Mouse (Mus musculus): ENCODE measurements around the gene Zbtb6.

The Zbtb6 gene

DNA sequence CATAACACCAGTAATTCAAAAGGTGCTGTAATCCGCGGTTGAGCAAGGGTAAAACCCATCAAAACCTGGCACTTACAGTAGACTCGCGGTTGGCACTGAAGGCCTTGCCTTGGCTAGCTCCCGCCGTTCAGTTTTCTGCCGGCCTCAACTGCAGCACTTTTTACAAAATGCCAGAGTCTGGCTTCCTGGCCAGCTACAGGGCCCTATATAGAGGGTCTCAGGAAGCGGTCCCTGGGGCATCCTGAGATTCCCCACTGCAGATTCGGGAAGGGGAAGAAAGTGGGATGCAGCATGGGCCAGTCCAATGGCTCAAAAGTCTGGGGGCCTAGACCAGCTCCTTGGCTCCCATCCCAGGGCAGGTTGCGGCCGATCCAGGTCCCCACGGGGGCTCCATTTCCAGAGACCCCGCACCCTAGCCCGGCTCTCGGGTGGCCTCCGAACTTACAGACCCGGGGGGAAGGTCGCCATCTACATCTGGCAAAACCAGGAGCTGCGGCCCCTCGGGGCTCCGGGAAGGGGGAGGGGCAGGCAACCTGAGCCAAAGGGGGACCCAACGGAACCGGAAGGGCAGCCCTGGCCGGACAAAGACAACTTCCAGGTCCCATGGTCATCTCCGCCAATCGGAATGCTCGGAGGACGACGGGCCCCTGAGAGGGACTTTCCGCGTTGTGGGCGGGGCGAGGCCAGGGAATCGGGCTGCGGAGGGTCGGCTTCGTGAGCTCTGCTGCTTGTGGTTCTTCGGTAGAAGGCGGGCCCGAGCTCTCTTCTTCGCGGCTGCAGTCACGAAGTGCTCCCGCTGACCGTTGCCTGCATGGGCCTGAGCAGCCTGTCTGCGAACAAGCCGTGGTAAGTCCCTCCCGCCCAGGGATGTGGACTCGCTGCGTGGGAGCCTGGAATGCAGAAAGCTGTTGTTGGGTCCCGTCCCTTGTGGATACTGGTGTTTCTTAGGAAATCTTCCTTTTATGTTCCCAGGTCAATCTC is at the start of gene Zbtb6, which contains the start of the genes Zbtb26 and Rabgap1:
Zbtb6 (minus strand) TSS at position 561 of the 981 bp plus-strand sequence.
Zbtb26 (minus strand) TSS at position 525 of the 981 bp plus-strand sequence.
Rabgap1 (plus strand) TSS at position 669 of the 981 bp plus-strand sequence.
- peak; percentile 92 for DNase-seq (ENCODE audit: low read depth, low spot score)

DNA sequence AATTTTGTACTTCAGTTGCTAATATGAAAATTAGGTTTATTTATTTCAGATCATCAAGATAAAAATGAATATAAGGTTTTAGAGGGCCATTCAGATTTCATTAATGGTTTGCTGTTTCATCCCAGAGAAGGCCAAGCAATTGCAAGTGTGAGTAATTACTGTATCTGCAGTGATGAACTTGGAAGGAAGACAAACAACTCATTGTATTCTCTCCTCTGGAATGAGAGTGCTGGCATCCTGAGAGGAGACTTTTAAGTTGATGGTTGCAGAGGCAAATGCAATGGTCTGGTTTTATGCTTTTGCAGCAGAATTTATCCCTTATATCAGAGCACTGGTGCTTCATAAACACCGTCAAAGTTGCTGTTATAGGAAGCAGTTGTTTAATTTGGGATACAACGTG is 46.0 kb upstream of the Zbtb6 start:
- DNase-seq (ENCODE audit: low read depth, low spot score): no peak

DNA sequence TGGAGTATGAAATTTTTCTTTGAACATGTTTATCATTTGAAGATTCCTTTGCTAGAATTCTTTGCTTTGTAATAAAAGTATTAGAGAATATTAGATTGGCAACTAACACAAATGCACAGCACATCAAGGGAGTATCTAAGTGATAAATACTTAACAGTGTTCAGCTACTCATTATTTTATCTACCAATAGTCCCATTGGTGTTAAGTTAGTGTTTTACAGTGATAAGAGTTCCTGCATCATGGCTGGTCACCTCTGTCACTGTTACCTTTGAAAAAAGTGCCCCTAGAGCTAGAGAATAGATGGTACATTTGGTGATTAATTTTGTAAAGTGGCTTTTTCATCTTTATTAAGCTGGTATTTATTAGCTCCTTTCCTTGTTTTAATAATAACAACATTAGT is 43.4 kb upstream of the Zbtb6 start:
- no peak for DNase-seq (ENCODE audit: low read depth, low spot score)

DNA sequence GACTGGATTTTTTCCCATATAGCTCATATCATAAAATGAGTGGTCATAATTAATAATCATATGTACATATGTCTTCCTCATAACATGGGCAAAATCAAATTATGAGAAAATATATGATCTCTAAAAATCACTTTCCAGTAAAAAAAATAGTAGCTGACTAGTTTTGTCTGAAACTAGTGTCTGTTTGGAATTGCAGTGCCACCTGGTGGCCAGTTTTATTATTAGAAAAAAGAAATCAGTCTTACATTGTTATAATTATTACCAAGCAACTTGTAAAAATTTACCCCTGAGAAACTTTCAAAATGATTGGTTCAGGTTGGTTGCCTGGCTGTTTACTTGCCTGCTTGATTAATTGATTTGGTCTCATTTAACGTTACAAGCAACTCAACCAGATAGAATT is 42.4 kb upstream of the Zbtb6 start:
- peak; percentile 27 for DNase-seq (ENCODE audit: low read depth, low spot score)

DNA sequence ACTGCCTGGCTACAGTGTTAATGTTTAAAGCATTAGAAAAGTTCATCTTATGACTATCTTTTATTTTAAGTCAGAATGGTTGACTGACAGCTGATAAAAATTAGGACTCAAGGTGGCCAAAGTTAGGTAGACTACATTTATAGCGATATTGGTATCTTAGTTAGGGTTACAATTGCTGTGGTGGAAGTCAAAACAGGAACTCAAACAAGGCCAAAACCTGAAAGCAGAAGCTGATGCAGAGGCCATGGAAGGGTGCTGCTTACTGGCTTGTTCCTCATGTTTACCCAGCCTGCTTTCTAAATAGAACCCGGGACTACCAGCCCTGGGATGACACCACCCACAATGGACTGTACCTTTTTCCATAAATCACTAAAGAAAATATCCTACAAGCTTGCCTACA is 41.2 kb upstream of the Zbtb6 start:
- DNase-seq (ENCODE audit: low read depth, low spot score): no peak

DNA sequence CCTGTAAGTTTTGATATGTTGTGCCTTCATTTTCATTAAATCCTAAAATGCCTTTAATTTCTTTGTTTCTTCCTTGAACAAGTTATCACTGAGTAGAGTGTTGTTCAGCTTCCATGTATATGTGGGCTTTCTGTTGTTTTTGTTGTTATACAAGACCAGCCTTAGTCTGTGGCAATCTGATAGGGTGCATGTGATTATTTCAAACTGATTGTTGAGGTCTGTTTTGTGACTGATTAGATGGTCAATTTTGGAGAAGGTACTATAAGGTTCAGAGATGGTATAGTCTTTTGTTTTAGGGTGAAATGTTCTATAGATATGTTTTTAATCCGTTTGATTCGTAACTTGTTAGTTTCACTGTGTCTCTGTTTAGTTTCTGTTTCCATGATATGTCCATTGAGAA is 37.1 kb upstream of the Zbtb6 start:
- DNase-seq (ENCODE audit: low read depth, low spot score): no peak

DNA sequence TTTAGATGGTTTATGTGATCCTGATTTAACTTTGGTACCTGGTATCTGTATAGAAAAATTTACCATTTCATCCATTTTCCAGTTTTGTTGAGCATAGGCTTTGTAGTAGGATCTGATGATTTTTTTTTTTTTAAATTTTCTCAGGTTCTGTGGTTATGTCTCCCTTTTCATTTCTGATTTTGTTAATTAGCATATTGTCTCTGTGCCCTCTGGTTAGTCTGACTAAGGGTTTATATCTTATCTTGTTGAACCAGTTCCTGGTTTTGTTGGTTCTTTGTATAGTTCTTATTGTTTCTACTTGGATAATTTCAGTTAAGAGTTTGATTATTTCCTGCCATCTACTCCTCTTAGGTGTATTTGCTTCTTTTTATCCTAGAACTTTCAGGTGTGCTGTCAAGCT is 36.6 kb upstream of the Zbtb6 start:
- no peak for DNase-seq (ENCODE audit: low read depth, low spot score)

DNA sequence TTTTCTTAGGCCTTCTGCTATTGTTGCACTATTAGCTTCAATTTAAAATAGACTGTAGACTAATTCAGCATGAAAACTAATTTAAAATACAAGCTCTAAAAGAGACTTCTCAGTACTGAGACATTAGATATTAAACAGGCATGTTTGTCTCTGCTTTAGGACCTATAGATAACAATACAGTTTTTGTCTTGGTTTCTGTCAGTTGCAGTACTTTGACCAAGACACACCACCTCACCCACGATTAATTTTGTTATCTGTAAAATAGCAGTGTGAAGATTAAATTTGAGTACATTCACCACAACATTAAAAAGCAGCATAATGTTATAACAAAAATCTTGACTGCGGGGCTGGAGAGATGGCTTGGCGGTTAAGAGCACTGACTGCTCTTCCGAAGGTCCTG is 23.3 kb upstream of the Zbtb6 start:
- DNase-seq (ENCODE audit: low read depth, low spot score): no peak

DNA sequence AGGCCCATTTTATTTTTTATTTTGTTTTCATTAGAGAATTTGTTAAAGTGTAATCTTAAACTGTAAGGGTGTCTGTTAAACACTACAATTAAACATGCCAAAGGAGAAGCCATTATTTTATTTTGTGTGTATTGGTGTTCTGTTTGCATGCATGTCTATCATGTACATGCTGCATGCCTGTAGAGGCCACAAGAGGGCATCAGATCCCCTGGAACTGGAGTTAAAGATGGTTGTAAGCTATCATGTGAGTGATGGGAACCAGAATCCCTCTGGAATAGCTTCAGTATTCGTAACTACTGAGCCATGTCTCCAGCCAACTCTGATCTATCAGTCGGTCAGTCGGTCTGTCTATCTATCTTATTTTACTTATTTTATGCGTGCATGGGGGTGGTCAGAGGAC is 17.7 kb upstream of the Zbtb6 start:
- DNase-seq (ENCODE audit: low read depth, low spot score): no peak

DNA sequence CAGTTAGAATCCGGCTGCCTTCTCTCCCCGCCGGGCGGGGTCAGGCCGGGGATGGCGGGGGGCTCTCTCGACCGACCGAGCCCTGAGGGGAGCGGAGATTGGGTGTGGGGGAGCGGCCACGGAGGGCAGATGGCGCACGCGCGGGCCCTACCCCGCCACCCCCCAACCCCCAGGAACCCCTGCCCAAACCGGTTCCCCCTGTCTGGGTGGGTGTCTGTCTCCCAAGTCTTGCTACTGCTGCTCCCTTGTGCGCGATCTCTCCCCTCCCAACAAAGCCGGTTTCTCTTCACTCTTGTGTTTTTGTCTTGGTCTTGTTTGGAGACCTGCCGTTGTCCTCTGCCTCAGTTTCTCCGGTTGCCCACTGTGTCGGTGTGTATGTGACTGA is 9.4 kb upstream of the Zbtb6 start:
- no peak for DNase-seq (ENCODE audit: low read depth, low spot score)

DNA sequence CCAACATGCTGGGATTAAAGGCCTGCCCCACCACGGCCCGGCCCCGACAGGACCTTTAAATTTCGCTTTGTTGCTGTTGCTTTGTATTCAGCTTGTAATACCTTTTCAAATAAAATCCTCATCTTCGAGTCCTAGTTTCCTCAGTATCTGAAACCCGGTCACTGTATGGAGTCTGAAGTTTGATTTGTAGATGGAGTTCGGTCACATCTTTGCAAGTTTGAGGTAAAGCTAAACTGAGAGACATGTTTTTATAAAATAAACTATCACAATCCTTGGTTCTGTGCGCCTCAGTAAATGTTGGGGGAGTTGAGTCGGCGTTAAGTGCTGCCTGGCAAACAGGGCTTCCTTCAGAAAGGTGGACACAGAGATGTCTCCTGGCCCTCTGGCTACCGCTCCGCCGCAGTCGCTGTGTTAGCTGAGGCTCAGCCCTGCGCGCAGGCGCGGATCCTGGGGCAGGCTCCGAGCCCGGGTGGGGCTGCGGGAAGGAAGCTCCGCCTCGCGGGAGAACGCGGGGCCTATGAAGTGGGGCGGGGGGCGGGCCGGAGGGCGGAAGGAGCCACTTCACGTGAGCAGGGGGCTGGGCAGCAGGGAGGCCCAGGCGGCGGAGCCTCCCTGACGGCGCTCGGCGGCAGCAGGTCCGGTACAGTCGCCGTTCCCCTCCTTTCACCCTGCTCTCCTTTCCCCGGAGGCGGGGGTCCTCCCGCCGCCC is 8.8 kb upstream of the Zbtb6 start:
- peak; percentile 88 for DNase-seq (ENCODE audit: low read depth, low spot score)

DNA sequence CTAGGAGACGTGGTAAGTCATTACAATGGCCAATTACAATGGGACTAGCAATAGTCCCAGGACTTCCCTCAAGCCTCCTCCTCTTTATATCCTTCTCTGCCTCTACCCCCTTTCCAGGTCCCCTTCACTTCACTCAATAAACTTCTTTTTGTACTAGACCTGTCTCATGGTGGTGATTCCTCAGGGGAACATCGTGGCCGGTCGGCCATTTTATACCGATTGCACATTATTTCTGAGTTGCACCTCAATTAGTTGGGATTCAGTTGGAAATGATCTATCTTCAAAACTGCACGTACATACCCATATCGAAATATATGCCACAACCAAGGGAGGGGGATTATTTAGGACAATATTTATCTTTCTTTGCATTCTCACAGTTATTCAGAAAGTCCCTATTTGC is 11.4 kb downstream of the Zbtb6 start:
- DNase-seq (ENCODE audit: low read depth, low spot score): no peak

DNA sequence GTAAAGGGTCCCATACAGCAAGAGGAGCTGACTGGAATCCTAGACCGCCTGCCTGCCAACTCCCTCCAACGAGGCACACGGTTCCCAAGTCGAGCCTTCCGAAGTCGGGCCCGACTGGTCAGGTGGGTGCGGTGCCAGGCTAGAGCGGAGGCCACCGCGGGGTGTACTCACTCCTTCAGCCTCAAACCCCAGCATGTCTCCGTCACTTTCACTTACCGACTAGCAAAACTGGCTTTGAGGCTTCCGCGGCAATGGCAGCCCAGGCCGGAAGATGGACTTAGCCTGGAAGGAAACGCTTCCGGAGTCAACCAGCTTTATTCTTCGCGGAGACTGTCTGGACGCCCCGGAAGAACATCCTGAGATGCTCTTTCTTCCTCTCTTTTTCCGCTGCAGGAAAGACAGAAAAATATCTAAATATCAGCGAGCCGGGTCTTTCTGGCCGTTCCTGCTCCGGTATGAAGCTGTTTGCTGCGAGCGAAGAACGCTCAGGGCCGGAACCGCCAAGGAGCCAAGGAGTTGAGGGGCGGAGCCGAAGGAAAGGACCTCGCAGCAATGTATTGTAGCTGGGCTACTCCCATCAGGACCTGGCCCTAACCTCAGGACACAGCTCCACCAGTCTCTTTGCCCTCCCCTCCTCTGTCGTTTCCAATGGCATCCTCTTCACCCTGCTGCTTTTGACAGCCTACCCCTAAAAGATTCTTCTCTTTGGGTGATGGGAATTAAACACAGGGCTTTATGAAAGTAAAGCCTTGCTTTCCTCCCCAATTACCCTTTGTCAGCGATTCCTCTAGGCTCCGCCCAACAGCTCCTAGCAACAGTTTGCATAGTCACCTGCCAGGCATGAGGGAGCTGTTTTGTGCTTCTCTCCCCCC is 12.1 kb downstream of the Zbtb6 start:
- DNase-seq (ENCODE audit: low read depth, low spot score): peak; percentile 95

DNA sequence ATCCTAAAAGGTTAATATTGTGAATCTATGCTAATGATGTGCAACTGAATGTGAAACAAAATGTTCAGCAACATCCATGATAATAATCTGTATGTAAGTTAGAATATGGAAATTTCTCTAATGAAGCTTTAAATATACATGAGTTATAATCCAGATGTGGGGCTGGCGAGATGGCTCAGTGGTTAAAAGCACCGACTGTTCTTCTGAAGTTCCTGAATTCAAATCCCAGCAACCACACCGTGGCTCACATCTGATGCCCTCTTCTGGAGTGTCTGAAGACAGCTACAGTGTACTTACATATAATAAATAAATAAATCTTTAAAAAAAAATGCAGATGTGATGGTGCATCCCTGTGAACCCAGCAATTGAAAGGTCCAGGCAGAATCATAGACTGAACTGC is 19.3 kb downstream of the Zbtb6 start:
- no peak for DNase-seq (ENCODE audit: low read depth, low spot score)

DNA sequence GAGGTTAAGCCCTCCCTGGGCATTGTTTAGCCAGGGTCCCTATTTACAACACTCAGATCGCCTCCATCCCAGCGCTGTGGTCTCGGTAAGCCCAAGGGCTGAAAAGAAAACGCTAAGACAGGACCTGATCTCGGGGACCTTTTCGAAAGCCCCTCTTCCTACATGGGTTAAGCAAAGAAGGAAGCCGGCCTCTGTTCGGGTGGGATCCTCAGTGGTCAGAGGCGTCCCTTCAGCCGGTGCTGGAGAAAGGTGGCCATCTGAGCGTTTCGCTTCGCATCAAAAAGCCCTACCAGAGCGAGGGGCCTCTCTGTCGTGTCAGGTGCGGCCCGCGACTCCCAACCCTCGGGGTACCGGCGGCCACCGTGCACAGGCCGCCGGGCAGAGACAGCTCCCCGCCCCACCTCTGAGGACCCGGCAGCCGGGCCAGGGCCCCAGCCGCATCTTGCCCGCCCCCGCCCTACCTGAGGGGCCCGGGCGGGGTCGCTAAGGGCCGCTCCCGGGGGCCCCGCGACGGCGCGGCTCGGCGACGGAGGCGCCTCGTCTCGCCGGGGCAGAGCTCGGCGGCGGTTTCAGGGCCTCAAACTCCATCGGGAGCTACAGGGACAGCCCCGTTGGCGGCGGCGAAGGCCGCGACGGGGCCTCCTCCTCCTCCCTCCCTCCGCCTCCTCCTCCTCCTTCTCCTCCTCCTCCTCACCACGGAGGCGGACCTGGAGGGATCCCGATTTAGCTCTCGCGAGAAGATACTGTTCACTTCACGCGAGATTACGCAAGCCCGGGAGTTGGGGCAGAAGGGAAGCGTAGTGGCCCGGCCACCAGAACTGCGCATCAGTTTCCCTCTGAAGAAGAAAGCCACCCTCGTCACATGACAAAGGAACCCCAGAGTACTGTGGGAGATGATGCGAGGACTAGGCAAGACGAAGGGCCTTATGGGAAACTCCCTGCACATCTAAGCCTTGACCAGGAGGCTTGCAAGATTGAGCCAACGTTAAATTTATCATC is 20.4 kb downstream of the Zbtb6 start, which contains the start of gene Rc3h2:
Rc3h2 (minus strand) TSS at position 598 of the 999 bp plus-strand sequence.
- peak; percentile 99 for DNase-seq (ENCODE audit: low read depth, low spot score)

DNA sequence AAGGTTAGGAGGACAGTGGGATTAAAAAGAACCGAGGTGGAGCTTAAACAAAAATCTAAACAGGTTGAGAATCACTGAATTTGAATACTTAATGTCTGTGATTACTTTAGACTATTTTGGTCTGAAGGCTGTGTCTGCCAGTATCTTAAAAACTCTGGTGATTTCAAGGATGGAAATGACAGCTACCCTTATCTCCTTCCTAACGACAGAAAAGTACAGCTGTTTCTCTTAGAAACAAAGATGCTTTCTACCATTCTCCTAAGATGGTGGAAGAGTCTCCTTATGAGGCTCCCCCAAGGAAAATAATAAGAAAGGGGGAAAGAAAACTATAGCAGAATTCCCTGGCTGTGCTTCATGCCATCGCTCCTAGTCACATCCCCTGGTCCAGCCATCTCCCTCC is 21.1 kb downstream of the Zbtb6 start:
- DNase-seq (ENCODE audit: low read depth, low spot score): no peak

DNA sequence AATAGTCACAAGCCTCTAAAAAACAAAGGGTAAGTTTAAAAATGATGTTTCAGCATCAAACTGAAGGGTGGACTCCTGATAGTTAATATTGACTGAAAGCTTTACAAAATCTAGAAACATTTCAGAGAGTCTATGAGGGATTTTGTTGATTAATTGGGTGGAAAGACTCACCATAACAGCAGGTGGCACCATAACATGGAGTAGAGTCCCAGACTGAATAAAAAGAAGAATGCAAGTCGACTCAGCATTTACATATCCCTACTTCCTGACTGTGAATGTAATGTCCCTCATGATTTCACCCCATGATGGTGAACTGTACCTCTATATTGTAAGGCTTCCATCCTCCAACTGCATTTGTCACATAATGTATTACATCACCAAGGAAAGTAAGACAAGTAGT is 47.4 kb downstream of the Zbtb6 start:
- DNase-seq (ENCODE audit: low read depth, low spot score): no peak

DNA sequence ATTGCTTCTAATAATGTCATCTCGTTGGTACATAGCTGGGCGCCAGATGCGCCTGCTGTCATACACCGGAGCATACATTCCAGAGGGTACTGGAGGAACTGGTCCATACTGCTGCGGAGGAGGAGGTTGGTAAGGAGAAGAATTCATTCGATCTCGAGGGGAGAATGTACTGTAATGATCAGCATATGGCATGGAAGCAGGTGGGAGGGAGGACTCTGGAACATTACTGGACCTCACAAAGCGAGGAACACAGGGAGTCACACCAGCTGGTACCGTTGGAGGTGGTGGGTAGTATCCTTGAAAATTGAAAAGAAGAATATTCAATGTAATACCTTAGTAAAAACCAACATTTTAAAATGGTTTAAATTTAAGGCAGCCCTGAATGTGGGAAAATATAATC is 60.0 kb downstream of the Zbtb6 start:
- no peak for DNase-seq (ENCODE audit: low read depth, low spot score)

DNA sequence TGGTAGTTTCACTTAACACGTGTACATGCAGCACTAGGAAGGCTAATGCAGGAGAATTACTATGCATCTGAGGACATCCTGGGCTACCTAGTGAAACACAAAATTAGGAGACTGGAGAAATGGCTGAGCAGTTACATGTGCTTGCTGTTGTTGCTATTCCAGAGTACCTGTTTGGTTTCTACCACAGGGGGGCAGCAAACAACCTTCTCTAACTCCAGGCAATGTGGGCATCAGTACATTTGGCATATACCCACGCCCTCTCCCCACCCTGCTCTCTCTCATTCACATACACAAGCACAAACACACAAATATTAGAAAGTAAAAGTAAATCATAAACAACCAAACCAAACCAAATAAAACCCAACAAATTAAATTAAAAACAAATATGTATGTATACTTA is 62.8 kb downstream of the Zbtb6 start:
- peak; percentile 39 for DNase-seq (ENCODE audit: low read depth, low spot score)

DNA sequence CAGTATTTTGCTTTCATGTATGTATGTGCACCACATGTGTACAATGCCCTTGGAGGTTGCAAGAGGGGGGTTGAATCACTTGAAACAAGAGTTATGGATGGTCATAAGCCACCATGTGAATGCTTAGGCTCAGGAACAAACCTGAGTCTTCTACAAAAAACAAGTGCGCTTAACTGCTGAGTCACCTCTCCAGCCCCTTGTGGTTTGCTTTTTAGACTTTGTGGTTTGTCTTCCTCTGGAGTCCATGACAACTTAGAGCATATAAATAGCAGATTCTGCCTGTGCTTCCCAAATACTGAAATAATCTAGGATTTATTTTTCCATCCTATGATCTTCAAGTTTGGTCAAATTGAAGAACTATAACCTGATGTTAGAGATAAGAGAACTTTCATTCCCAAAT is 67.0 kb downstream of the Zbtb6 start:
- DNase-seq (ENCODE audit: low read depth, low spot score): no peak

Data from telencephalon, adult 2 months (tissue).